ENCODE assay signal across 10 mouse cellular contexts in genomic region chr9:25174614-25175013, GRCm38 (mm10). TPM values are rescaled to one million over a fixed set of nuclear protein-coding genes. Genes with fewer than 3 reads are reported as not detected.
DNase-seq lines count a peak whose midpoint lies in the region; ATAC-seq and TF ChIP-seq lines count a peak whose summit lies in the region.
"Had no signal": no experiment of that assay in that cellular context is flagged by ENCODE, and none has a peak within 500 bp of the region (broad histone marks: within the 10 kb centered on the region; RNA-seq: fewer than 3 reads in every experiment).

No protein-coding gene starts in this region.

- no peak for TF ChIP-seq CTCF in gastrocnemius, adult 2 months (IDR thresholded peaks at IDR 0.05)
- no peak for TF ChIP-seq CTCF in layer of hippocampus, adult 2 months (conservative IDR thresholded peaks at IDR 0.05)
- no peak for TF ChIP-seq CTCF in cortical plate, adult 2 months (IDR thresholded peaks at IDR 0.05; ENCODE audit: extremely low read depth, insufficient read depth, low read length)

- H3K9ac ChIP-seq in intestine, embryonic 15.5 days, result no peak overlapping the region

- intact Hi-C loops in gastrocnemius, adult 2 months (cut with DNase I), result no loop called here

- H3K9me3 ChIP-seq in intestine, embryonic 15.5 days, result no peaks in the 10 kb centered on the region
- H3K9me3 ChIP-seq: hindbrain, embryonic 10.5 days had no signal

- no peak for DNase-seq in gastrocnemius, adult 2 months
- no peak for DNase-seq in gastrocnemius, postnatal 10 days
- DNase-seq in layer of hippocampus, adult 2 months (ENCODE audit: low spot score in 2 of 2), result no peak
- no peak for DNase-seq in layer of hippocampus, postnatal 10 days (ENCODE audit: low spot score in 2 of 2)
- no peak for DNase-seq in cerebellum, postnatal 25 days
- DNase-seq: thymus, postnatal 36 days had no signal

- TF ChIP-seq POLR2A in cortical plate, adult 2 months (IDR thresholded peaks at IDR 0.05; ENCODE audit: extremely low read depth, insufficient read depth, low read length), result no peak

- peak overlapping the region; percentile 89 for H3K27ac ChIP-seq in gastrocnemius, adult 2 months
- H3K27ac ChIP-seq in layer of hippocampus, adult 2 months, result peak overlapping the region; percentile 95
- H3K27ac ChIP-seq in cortical plate, adult 2 months (ENCODE audit: insufficient read depth, low read length), result peak overlapping the region; percentile 68; the same call in 1 of the 2 replicates
- peak overlapping the region; percentile 45; the same call in 1 of the 2 replicates for H3K27ac ChIP-seq in intestine, embryonic 15.5 days
- H3K27ac ChIP-seq: hindbrain, embryonic 10.5 days had no signal

- H3K27me3 ChIP-seq in intestine, embryonic 15.5 days (replicated peaks), result no peaks in the 10 kb centered on the region

- peaks cover 14% of the 10 kb centered on the region for H3K4me1 ChIP-seq in cortical plate, adult 2 months (ENCODE audit: control insufficient read depth, insufficient read depth, low read length)
- H3K4me1 ChIP-seq in intestine, embryonic 15.5 days (replicated peaks), result 0 out of 2 replicates have a peak, but pooled peaks cover 3% of the 10 kb centered on the region
- H3K4me1 ChIP-seq: hindbrain, embryonic 10.5 days had no signal

- H3K4me2 ChIP-seq in intestine, embryonic 15.5 days (replicated peaks), result 0 out of 2 replicates have a peak overlapping the region, but pooled peaks have one; percentile 3

- 45% methylated on average over 5 of the region's 5 CpGs for WGBS in intestine, embryonic 15.5 days

- peak overlapping the region; percentile 34 for H3K4me3 ChIP-seq in gastrocnemius, adult 2 months
- H3K4me3 ChIP-seq in layer of hippocampus, adult 2 months, result peak overlapping the region; percentile 20
- no peak overlapping the region for H3K4me3 ChIP-seq in cortical plate, adult 2 months (ENCODE audit: insufficient read depth, low read length)
- no peak overlapping the region for H3K4me3 ChIP-seq in intestine, embryonic 15.5 days (replicated peaks)
- H3K4me3 ChIP-seq: hindbrain, embryonic 10.5 days had no signal

- no peaks in the 10 kb centered on the region for H3K36me3 ChIP-seq in intestine, embryonic 15.5 days
- H3K36me3 ChIP-seq: hindbrain, embryonic 10.5 days had no signal

- peak; percentile 60; the same call in 1 of the 2 replicates for ATAC-seq in intestine, embryonic 15.5 days
- no peak for ATAC-seq in megakaryocyte-erythroid progenitor cell, adult 5-6 weeks (replicated peaks; ENCODE audit: low FRiP score, low TSS enrichment, poor library complexity, severe bottlenecking)

RNA-seq across cellular contexts. Expression of gene Herpud2, which starts 23.0 kb away (rescaled TPM):
- total RNA-seq in gastrocnemius, adult 2 months (2021), result 10 to 100 TPM; 41.5 to 50.0 TPM
- 10 to 100 TPM; 41.8 to 45.3 TPM for total RNA-seq in gastrocnemius, postnatal 10 days (2021)
- total RNA-seq in layer of hippocampus, adult 2 months (2021), result 10 to 100 TPM; 44.4 to 46.5 TPM
- 10 to 100 TPM; 44.6 to 46.9 TPM for total RNA-seq in layer of hippocampus, postnatal 10 days (2021)
- 37.8 and 42.3 TPM in 2 replicates for polyA plus RNA-seq in cortical plate, adult 2 months (2012; rRNA removed)
- polyA plus RNA-seq in intestine, embryonic 15.5 days (2015; fragmentation: Nextera tagmentation; extraction: Ambion mirVana), result 27.2 TPM in 2 replicates
- 26.4 and 28.0 TPM in 2 replicates for total RNA-seq in megakaryocyte-erythroid progenitor cell, adult 5-6 weeks (2014; fragmentation: Nextera tagmentation)
- total RNA-seq in megakaryocyte-erythroid progenitor cell, adult 5-6 weeks (2017), result 12.6 and 13.9 TPM in 2 replicates

Comparison
In these comparisons a context has a peak if more than half of its experiments do, and no peak if none do; other contexts are left out.
1. H3K27ac ChIP-seq: peak in every context shown above with its lines; median percentile 95 in layer of hippocampus, adult 2 months; 89 in gastrocnemius, adult 2 months; 68 in cortical plate, adult 2 months; 45 in intestine, embryonic 15.5 days.
2. H3K4me3 ChIP-seq: peak in gastrocnemius, adult 2 months (single experiment) and layer of hippocampus, adult 2 months (single experiment); none in cortical plate, adult 2 months (single experiment) and intestine, embryonic 15.5 days (single experiment).